Mouse (Mus musculus): ENCODE data around the gene Fosb. TPM values are rescaled to one million over a fixed set of nuclear protein-coding genes. Genes with fewer than 3 reads are reported as not detected.

Gene Fosb
- polyA plus RNA-seq, 1 experiment: 0.89 TPM

Other genes with a start within 250 kb of the Fosb start
- gene Dmwd, start 233.8 kb downstream of the Fosb start, polyA plus RNA-seq (2012; rRNA removed): 52.6 and 61.1 TPM in 2 replicates
- 234 and 248 TPM in 2 replicates for gene Dmpk, start 226.2 kb downstream of the Fosb start, polyA plus RNA-seq (2012; rRNA removed)
- gene Six5, start 215.5 kb downstream of the Fosb start, polyA plus RNA-seq (2012; rRNA removed): 33.2 and 35.6 TPM in 2 replicates
- 0.13 and 0.19 TPM in 2 replicates for gene Gm4969, start 191.7 kb downstream of the Fosb start, polyA plus RNA-seq (2012; rRNA removed)
- 7.9 and 9.3 TPM in 2 replicates for gene Fbxo46, start 190.2 kb downstream of the Fosb start, polyA plus RNA-seq (2012; rRNA removed)
- 14.9 and 19.4 TPM in 2 replicates for gene Qpctl, start 160.8 kb downstream of the Fosb start, polyA plus RNA-seq (2012; rRNA removed)
- gene Snrpd2, start 160.3 kb downstream of the Fosb start, polyA plus RNA-seq (2012; rRNA removed): 30.6 and 37.8 TPM in 2 replicates
- 2.6 and 3.9 TPM in 2 replicates for gene Gipr, start 143.9 kb downstream of the Fosb start, polyA plus RNA-seq (2012; rRNA removed)
- gene Eml2, start 133.6 kb downstream of the Fosb start, polyA plus RNA-seq (2012; rRNA removed): 47.5 and 48.5 TPM in 2 replicates
- gene Gpr4, start 97.5 kb downstream of the Fosb start, polyA plus RNA-seq (2012; rRNA removed): 13.3 and 15.3 TPM in 2 replicates
- 30.2 and 38.1 TPM in 2 replicates for gene Opa3, start 81.7 kb downstream of the Fosb start, polyA plus RNA-seq (2012; rRNA removed)
- 61.0 and 82.5 TPM in 2 replicates for gene Vasp, start 38.2 kb downstream of the Fosb start, polyA plus RNA-seq (2012; rRNA removed)
- not detected in 2 replicates for gene Ppm1n, start 30.0 kb downstream of the Fosb start, polyA plus RNA-seq (2012; rRNA removed)
- gene Rtn2, start 27.4 kb downstream of the Fosb start, polyA plus RNA-seq (2012; rRNA removed): 30.6 and 59.5 TPM in 2 replicates
- gene Ercc1, start 34.7 kb upstream of the Fosb start, polyA plus RNA-seq (2012; rRNA removed): 49.0 and 57.8 TPM in 2 replicates
- 4.5 and 5.3 TPM in 2 replicates for gene Cd3eap, start 49.4 kb upstream of the Fosb start, polyA plus RNA-seq (2012; rRNA removed)
- gene Ppp1r13l, start 49.7 kb upstream of the Fosb start, polyA plus RNA-seq (2012; rRNA removed): 13.3 and 14.8 TPM in 2 replicates
- gene Ercc2, start 72.0 kb upstream of the Fosb start, polyA plus RNA-seq (2012; rRNA removed): 32.0 and 47.0 TPM in 2 replicates
- gene Klc3, start 94.1 kb upstream of the Fosb start, polyA plus RNA-seq (2012; rRNA removed): 20.9 and 27.8 TPM in 2 replicates
- gene Ckm, start 94.7 kb upstream of the Fosb start, polyA plus RNA-seq (2012; rRNA removed): 37.3 and 62.7 TPM in 2 replicates
- 12.1 and 12.3 TPM in 2 replicates for gene Mark4, start 148.8 kb upstream of the Fosb start, polyA plus RNA-seq (2012; rRNA removed)
- gene Exoc3l2, start 153.3 kb upstream of the Fosb start, polyA plus RNA-seq (2012; rRNA removed): 5.1 and 5.3 TPM in 2 replicates
- gene Bloc1s3, start 198.3 kb upstream of the Fosb start, polyA plus RNA-seq (2012; rRNA removed): 10.9 TPM in 2 replicates
- 114 and 128 TPM in 2 replicates for gene Trappc6a, start 198.3 kb upstream of the Fosb start, polyA plus RNA-seq (2012; rRNA removed)
- 0.35 and 0.56 TPM in 2 replicates for gene Nkpd1, start 207.8 kb upstream of the Fosb start, polyA plus RNA-seq (2012; rRNA removed)